Mouse (Mus musculus) midbrain, embryonic 16.5 days (tissue): ENCODE measurements around the gene Cand2. TPM values are rescaled to one million over a fixed set of nuclear protein-coding genes. Genes with fewer than 3 reads are reported as not detected.

Source experiments
- ATAC-seq: fragments of 200-750 bp; cut with Nextera tagmentation; 2 replicates; pipeline ENCODE4 v1.8.0; 2017; ENCODE audit warnings: moderate TSS enrichment
- H3K27ac ChIP-seq: fragments of 300-500 bp; sonication (generic); 2 replicates; pipeline ENCODE4 v1.5.1; 2014; ENCODE audit warnings: mild to moderate bottlenecking, low read length, mixed read lengths
- H3K27me3 ChIP-seq: fragments of 300-500 bp; sonication (generic); 2 replicates; pipeline ENCODE4 v1.6.1; 2014; ENCODE audit warnings: low read depth, low read length, mixed read lengths; ENCODE audit not compliant: control insufficient read depth, insufficient read depth
- H3K36me3 ChIP-seq: fragments of 300-500 bp; sonication (generic); 2 replicates; pipeline ENCODE4 v1.6.1; 2014; ENCODE audit warnings: mild to moderate bottlenecking, low read length, moderate library complexity, mixed read lengths; ENCODE audit not compliant: control insufficient read depth, insufficient read depth
- H3K4me1 ChIP-seq: fragments of 300-500 bp; sonication (generic); 2 replicates; pipeline ENCODE4 v1.6.1; 2014; ENCODE audit warnings: mild to moderate bottlenecking, low read length, mixed read lengths; ENCODE audit not compliant: control insufficient read depth, insufficient read depth
- H3K4me2 ChIP-seq: fragments of 300-500 bp; sonication (generic); 2 replicates; pipeline ENCODE4 v1.6.1; 2014; ENCODE audit warnings: mild to moderate bottlenecking, low read length, mixed read lengths
- H3K4me3 ChIP-seq: fragments of 300-500 bp; sonication (generic); 2 replicates; pipeline ENCODE4 v1.5.1; 2014; ENCODE audit warnings: low read depth, mild to moderate bottlenecking, low read length, moderate library complexity, mixed read lengths
- H3K9ac ChIP-seq: fragments of 300-500 bp; sonication (generic); 2 replicates; pipeline ENCODE4 v1.6.1; 2014; ENCODE audit warnings: low read depth, low read length, mixed read lengths
- H3K9me3 ChIP-seq: fragments of 300-500 bp; sonication (generic); replicated peaks from 2 replicates; pipeline ENCODE4 v1.6.1; 2014; ENCODE audit warnings: mild to moderate bottlenecking, low read length, mixed read lengths; ENCODE audit not compliant: control insufficient read depth, poor library complexity, severe bottlenecking
- WGBS: fragments of 180-500 bp; shearing (Covaris S2); extraction: QIAGEN DNeasy Blood & Tissue Kit; methylation state at CpG from one replicate; pipeline ENCODE4 v1.1.7; 2014; 5-methylcytosine and 5-hydroxymethylcytosine counted together
- polyA plus RNA-seq: library from polyadenylated mRNA; unstranded; fragments of >200 nt; fragmentation: Nextera tagmentation; extraction: Ambion mirVana; gene quantifications from 2 replicates; pipeline ENCODE4 v1.2.1, GENCODE M21; 2015

Gene Cand2
- polyA plus RNA-seq, 1 experiment from 2014 or later = 9.8 TPM

DNA sequence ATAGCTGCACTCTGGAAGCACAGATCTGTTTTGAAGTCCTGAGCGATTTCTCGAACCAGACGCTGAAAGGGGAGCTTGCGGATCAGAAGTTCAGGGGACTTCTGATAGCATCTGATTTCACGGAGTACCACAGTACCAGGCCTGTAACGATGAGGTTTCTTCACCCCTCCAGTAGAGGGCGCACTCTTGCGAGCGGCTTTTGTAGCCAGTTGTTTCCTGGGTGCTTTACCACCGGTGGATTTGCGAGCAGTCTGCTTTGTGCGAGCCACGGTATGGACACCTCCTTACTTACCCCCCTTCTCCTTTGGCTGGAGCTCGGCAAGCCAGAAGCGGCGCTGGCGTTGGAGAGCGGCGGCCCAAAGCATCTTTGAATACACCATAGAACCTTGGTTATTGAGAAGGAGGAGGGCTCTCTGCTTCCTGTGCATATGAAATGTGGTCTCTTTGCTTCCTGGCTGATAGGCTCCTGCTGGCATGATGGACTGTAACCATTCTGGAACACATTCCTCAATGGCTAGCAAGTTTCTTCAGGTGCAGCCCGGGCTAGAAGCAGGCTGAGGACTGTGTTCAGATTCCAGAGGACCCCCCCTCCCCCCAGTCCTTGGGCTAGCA, 4.2 kb upstream of the Cand2 start:
- H3K4me3 ChIP-seq = no peak overlapping the region
- H3K4me2 ChIP-seq = no peak overlapping the region
- no peaks in the 10 kb centered on the region for H3K27me3 ChIP-seq
- H3K9ac ChIP-seq = no peak overlapping the region
- no peak for ATAC-seq
- peaks cover 3% of the 10 kb centered on the region for H3K4me1 ChIP-seq
- no peaks in the 10 kb centered on the region for H3K9me3 ChIP-seq
- 86% methylated on average over 20 of the region's 20 CpGs for WGBS
- H3K36me3 ChIP-seq = no peaks in the 10 kb centered on the region
- no peak overlapping the region for H3K27ac ChIP-seq

DNA sequence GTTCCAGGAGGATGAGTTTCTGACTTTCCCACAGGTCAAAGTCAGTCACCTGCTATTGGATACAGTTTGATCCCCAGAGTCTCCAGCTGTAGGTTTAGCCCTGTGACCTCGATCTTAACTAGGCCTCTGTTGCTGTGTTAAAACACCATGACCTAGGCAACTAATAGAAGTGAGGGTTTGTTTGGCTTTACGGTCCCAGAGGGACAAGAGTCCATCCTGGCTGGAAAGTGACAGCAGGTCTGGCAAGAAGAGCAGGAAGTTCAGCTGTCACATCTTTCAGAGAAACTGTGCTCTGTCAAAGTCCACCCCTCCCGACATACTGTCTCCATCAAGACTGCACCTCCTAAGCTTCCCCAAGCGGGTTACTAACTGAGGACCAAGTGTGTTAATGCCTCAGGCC, 3.5 kb upstream of the Cand2 start:
- H3K4me1 ChIP-seq = peaks cover 10% of the 10 kb centered on the region
- no peaks in the 10 kb centered on the region for H3K36me3 ChIP-seq
- WGBS = 83% methylated on average over 4 of the region's 4 CpGs
- no peak for ATAC-seq
- no peaks in the 10 kb centered on the region for H3K27me3 ChIP-seq
- no peak overlapping the region for H3K4me2 ChIP-seq
- no peaks in the 10 kb centered on the region for H3K9me3 ChIP-seq
- H3K9ac ChIP-seq = no peak overlapping the region
- no peak overlapping the region for H3K4me3 ChIP-seq
- no peak overlapping the region for H3K27ac ChIP-seq

DNA sequence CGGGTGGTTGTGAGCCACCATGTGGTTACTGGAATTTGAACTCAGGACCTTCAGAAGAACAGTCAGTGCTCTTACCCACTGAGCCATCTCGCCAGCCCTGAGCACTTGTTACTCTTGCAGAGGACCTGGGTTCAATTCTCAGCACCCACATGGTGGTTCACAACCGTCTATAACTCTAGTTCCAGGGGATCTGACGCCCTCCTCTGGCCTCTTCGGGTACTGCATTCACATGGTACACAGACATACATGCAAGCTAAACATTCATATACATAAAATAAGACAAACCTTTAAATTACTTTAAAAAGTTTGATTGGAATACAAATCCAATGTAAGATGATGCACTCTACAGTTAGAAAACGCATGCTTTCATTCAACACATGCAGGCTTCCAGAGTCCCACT, 2.1 kb upstream of the Cand2 start:
- Histone ChIP-seq H3K36me3 (no peaks in the 10 kb centered on the region), H3K27me3 (no peaks in the 10 kb centered on the region), H3K9ac (no peak overlapping the region), H3K27ac (no peak overlapping the region), H3K9me3 (no peaks in the 10 kb centered on the region), H3K4me3 (no peak overlapping the region), H3K4me2 (no peak overlapping the region), H3K4me1 (peaks cover 23% of the 10 kb centered on the region)
- 89% methylated on average over 6 of the region's 6 CpGs for WGBS
- no peak for ATAC-seq

DNA sequence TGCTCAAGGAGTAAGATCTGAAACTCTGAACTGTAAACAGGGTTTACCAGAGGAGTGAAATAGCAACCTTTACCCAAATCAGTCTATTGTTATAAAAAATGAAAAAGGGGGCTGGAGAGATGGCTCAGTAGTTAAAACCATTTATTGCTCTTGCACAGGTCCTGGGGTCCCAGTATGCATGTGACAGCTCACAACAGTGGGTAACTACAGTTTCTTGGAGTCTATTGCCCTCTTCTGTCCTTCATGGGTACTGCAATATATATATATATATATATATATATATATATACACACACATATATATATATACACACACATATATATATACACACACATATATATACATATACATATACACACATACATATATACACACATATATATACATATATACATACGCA, 1.7 kb upstream of the Cand2 start:
- H3K36me3 ChIP-seq = no peaks in the 10 kb centered on the region
- H3K9me3 ChIP-seq = no peaks in the 10 kb centered on the region
- 80% methylated on average over 1 of the region's 1 CpGs for WGBS

DNA sequence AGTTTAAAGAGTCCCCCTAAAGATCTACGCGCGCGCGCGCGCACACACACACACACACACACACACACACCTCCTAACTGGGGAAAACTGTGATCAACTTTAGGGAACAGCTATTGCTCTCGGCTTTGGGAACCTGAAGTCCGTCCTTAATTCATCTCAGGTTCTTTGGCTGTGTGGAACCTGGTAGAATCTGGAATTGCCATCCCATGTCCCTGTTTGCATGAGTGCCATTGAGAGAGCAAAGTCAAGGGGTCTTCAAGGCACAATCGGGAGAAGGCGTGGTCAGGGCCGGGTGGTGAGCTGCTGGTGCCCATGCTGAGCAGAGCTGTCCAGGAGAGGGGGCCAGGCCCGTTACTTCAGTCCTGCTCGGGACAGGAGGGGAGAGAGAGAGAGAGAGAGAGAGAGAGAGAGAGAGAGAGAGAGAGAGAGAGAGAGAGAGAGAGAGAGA, 348 bp upstream of the Cand2 start:
- Histone ChIP-seq H3K9ac (peak overlapping the region; percentile 56), H3K27me3 (no peaks in the 10 kb centered on the region), H3K4me1 (peaks cover 23% of the 10 kb centered on the region), H3K4me2 (peak overlapping the region; percentile 60), H3K9me3 (no peaks in the 10 kb centered on the region), H3K27ac (peak overlapping the region; percentile 57; the same call in 1 of the 2 replicates), H3K4me3 (peak overlapping the region; percentile 62), H3K36me3 (no peaks in the 10 kb centered on the region)
- WGBS = 2% methylated on average over 12 of the region's 14 CpGs
- peak; percentile 83 for ATAC-seq

More for the DNA sequence above, 1.7 kb upstream of the Cand2 start:
- H3K4me2 ChIP-seq = no peak overlapping the region
- no peak overlapping the region for H3K27ac ChIP-seq
- peaks cover 23% of the 10 kb centered on the region for H3K4me1 ChIP-seq
- no peak overlapping the region for H3K4me3 ChIP-seq
- H3K9ac ChIP-seq = no peak overlapping the region
- ATAC-seq = no peak
- no peaks in the 10 kb centered on the region for H3K27me3 ChIP-seq

DNA sequence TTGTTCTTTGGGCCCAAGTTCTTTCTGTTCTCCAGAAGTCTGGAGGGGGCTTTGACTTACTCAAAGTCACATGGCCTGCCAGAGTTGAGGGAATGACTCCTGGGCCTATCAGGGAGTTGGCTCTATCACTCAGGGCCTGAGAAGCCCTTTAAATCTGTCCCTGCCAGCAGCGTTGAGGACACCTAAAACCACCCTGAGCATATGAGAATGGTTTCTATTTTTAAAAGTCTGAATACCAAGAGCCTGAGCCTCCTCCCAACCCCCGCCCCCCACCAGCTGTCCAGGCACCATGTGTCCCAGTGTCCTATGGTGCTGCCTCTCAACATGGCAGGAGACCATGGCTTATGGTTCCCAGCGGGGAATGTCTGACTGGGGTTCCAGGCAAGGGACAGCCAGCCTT, 1.5 kb downstream of the Cand2 start:
- Histone ChIP-seq H3K4me1 (peaks cover 23% of the 10 kb centered on the region), H3K27me3 (no peaks in the 10 kb centered on the region), H3K4me3 (peak overlapping the region; percentile 62), H3K9me3 (no peaks in the 10 kb centered on the region), H3K4me2 (peak overlapping the region; percentile 60), H3K9ac (peak overlapping the region; percentile 42; the same call in 1 of the 2 replicates), H3K27ac (0 out of 2 replicates have a peak overlapping the region, but pooled peaks have one; percentile 29), H3K36me3 (0 out of 2 replicates have a peak, but pooled peaks cover 2% of the 10 kb centered on the region)
- ATAC-seq = no peak
- WGBS = 54% methylated on average over 3 of the region's 3 CpGs

DNA sequence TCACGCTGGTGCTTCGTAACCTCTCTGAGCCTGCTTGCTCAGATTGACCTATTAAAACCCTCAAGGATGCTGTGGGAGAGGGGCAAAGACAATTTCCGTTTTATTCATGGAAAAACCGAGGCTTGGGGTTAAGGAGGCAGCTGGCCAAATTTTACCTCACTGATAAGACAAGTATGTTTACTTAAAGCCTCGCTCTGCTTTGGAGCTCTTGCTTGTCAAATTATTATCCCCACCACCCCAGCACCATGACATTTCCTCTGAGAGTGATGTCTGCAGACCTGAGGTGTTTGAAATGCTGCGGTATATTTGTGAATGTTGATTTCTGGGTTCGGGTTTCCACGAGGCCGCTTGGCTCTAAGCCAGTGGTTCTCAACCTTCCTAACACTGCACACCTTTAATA, 2.0 kb downstream of the Cand2 start:
- peak overlapping the region; percentile 7; the same call in 1 of the 2 replicates for H3K4me3 ChIP-seq
- WGBS = 64% methylated on average over 9 of the region's 9 CpGs
- H3K27ac ChIP-seq = no peak overlapping the region
- no peaks in the 10 kb centered on the region for H3K9me3 ChIP-seq
- ATAC-seq = no peak
- H3K9ac ChIP-seq = no peak overlapping the region
- H3K36me3 ChIP-seq = 0 out of 2 replicates have a peak, but pooled peaks cover 2% of the 10 kb centered on the region
- H3K4me2 ChIP-seq = peak overlapping the region; percentile 60
- H3K27me3 ChIP-seq = no peaks in the 10 kb centered on the region
- H3K4me1 ChIP-seq = peaks cover 23% of the 10 kb centered on the region

DNA sequence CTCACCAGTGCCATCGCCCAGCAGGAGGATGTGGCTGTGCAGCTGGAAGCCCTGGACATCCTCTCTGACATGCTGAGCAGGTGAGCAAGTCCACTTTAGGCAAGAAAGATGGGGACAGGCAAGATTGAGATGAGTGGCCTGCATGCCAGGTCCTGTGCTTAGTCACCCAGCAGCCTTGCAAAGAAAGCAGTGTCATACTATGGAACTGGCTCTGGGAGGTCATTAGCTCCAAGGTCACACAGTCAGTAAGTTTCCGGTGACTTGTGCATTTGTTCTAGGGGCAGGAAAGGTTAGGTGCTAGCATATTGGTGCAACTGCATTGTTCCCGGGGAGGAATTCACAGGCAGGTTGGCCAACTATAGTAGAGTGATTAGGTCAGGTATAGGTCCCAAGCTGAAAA, 8.4 kb downstream of the Cand2 start:
- Histone ChIP-seq H3K4me3 (no peak overlapping the region), H3K4me1 (no peaks in the 10 kb centered on the region), H3K9ac (no peak overlapping the region), H3K27me3 (no peaks in the 10 kb centered on the region), H3K36me3 (peaks cover 25% of the 10 kb centered on the region), H3K4me2 (no peak overlapping the region), H3K27ac (no peak overlapping the region), H3K9me3 (no peaks in the 10 kb centered on the region)
- ATAC-seq = no peak
- 92% methylated on average over 3 of the region's 3 CpGs for WGBS

DNA sequence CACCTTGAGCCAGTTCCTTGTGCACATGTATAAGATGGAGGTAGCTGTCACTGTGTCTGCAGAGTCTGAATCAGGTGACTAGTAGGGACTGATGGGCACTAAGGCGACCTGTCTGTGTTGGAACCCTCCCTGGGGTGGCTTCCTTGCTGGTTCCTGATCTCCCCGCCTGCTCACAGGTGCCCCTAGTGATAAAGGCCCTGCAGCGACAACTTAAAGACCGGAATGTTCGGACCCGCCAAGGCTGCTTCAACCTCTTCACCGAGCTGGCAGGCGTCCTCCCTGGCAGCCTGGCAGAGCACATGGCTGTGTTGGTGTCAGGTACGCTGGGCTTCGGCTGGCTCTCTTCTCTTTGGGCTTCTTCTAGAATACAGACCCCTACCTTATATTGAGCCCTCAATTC, 16.7 kb downstream of the Cand2 start:
- H3K9ac ChIP-seq = no peak overlapping the region
- ATAC-seq = no peak
- no peak overlapping the region for H3K27ac ChIP-seq
- H3K4me3 ChIP-seq = no peak overlapping the region
- no peak overlapping the region for H3K4me2 ChIP-seq
- peaks cover 55% of the 10 kb centered on the region for H3K36me3 ChIP-seq
- WGBS = 89% methylated on average over 10 of the region's 10 CpGs
- H3K4me1 ChIP-seq = no peaks in the 10 kb centered on the region
- no peaks in the 10 kb centered on the region for H3K9me3 ChIP-seq
- H3K27me3 ChIP-seq = no peaks in the 10 kb centered on the region
